Mouse (Mus musculus): ENCODE data around the gene Anks3. TPM values are rescaled to one million over a fixed set of nuclear protein-coding genes. Genes with fewer than 3 reads are reported as not detected.
A peak's percentile ranks its signal among the peaks of the same experiment; 100 is the strongest.

The Anks3 gene
- polyA plus RNA-seq (2012; rRNA removed): 12.8 and 16.2 TPM in 2 replicates
- polyA plus RNA-seq (2014; fragmentation: Nextera tagmentation; extraction: Ambion mirVana): 9.9 and 10.2 TPM in 2 replicates

DNA sequence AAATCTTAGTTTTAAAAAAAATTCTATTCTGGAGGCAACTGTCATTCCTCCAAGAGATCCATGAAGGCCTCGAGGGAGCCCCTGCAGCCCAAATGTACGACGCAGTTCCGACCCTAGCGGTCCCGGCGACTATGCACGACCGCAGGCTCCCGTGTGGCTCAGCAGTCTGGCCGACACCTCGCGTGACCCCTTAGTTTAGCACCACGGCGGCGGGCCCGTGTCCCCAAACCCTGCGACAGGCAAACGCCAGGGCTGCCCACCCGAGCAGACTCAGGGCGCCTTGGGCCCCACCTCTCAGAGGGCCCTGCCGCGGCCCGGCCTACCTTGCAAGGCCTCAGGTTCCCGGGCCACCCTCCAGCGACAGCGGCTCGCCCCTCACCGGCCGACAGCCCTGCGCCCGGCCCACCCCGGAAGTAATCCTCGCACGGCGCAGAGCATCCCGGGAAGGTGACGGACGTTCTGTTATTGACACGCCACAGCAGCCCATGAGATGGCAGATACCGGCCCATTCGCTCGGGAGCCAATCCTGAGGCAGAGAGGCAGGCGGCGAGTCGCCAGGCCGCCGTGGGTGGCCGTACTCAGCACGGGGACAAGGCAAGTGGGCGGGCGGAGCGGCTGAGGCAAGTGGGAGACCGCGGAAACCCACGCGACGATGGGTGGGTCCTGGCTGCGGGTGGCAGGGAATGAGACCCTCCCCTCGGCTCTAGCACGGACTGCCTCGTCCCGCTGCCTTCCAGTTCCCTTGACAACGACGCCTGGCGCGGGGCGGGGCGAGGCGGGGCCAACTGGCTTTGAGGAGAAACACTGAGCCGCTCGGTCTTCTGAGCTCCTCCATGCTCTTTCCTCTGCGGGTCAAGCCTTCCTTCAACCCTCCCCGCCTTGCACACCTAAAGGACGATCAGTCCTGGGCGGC lies at the start of gene Anks3:
Gene Anks3 (minus strand): TSS at position 409 of the 913 bp plus-strand sequence.
- WGBS (ENCODE audit: insufficient replicate concordance): under 1% methylated on average over 76 of the region's 76 CpGs
- Histone ChIP-seq H3K9ac (replicated peaks) (peak within 1 kb of the TSS; percentile 71), H3K36me3 (replicated peaks; ENCODE audit: control insufficient read depth, insufficient read depth, low read depth) (no peaks in the 10 kb centered on the region), H3K4me2 (ENCODE audit: low read depth) (peak within 1 kb of the TSS; percentile 85), H3K4me3 (ENCODE audit: insufficient read depth in 1 of 2, low read depth in 2 of 2, low read length in 2 of 2) (peak within 1 kb of the TSS; percentile 72 to 81), H3K9me3 (ENCODE audit: control insufficient read depth, low read length) (no peaks in the 10 kb centered on the region), H3K27me3 (ENCODE audit: control insufficient read depth, insufficient read depth, low read length) (no peaks in the 10 kb centered on the region), H3K27ac (peak within 1 kb of the TSS; percentile 51), H3K4me1 (replicated peaks; ENCODE audit: control insufficient read depth in 2 of 2, insufficient read depth in 2 of 2, low read length in 1 of 2) (peaks cover 0 to 11% of the 10 kb centered on the region in 2 experiments)
- DNase-seq (ENCODE audit: low read depth in 3 of 3, low spot score in 3 of 3) (peak; percentile 85 to 87 (median 87)), ATAC-seq (ENCODE audit: insufficient read depth) (peak; percentile 98)
- TF ChIP-seq EP300 (IDR thresholded peaks at IDR 0.05; ENCODE audit: low read depth) (no peak), CTCF (IDR thresholded peaks at IDR 0.05; ENCODE audit: low read depth) (no peak)

DNA sequence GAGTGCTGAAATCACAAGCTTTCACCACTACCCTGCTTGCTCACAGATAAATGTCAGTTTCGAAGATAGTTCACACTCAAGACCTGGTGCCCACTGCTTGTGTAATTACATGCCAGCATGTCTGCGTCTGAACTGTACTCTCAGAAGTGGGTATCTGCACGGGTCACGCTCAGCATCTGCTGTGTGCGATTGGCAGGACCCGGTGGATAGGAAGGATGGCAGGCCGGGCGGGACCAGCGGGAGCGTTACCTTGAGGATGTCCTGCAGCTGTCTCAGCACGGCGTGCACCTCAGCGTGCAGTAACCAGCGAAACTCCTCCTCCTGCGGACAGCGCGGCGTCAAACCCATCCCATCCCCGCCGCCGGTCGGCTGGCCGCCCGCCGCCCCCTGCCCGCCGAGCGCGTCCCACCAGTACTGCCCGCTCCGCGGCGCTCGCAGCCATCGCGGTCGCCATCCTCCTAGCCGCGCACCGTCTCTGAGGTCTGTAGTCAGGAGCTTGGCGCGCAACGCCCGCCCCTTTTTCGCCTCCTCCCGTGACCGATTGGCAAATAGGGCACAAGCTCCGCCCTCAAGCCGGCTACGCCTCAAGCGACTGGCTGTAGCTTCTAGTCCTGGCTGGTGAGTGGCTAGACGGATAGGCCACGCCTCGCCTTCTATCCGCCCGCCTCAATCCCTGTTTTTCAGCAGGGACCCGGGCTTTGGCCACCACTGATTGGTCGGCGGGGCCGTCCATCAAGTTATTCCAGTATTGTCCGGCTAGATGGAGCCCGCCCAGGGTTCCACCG lies 49.2 kb upstream of the Anks3 start, which contains the start of gene Rogdi:
Gene Rogdi (minus strand): TSS at position 500 of the 785 bp plus-strand sequence.
- Histone ChIP-seq H3K9me3 (ENCODE audit: control insufficient read depth, low read length) (no peaks in the 10 kb centered on the region), H3K9ac (replicated peaks) (peak within 1 kb of the TSS; percentile 4), H3K4me3 (ENCODE audit: insufficient read depth in 1 of 2, low read depth in 2 of 2, low read length in 2 of 2) (peak within 1 kb of the TSS; percentile 60 to 62), H3K36me3 (replicated peaks; ENCODE audit: control insufficient read depth, insufficient read depth, low read depth) (peaks cover 35% of the 10 kb centered on the region), H3K4me2 (ENCODE audit: low read depth) (peak within 1 kb of the TSS; percentile 62), H3K27ac (no peak within 1 kb of the TSS), H3K27me3 (ENCODE audit: control insufficient read depth, insufficient read depth, low read length) (no peaks in the 10 kb centered on the region), H3K4me1 (replicated peaks; ENCODE audit: control insufficient read depth in 2 of 2, insufficient read depth in 2 of 2, low read length in 1 of 2) (peaks cover 7 to 22% of the 10 kb centered on the region in 2 experiments; a peak in 3 of 4 replicates)
- DNase-seq (ENCODE audit: low read depth in 3 of 3, low spot score in 3 of 3) (peak; percentile 97), ATAC-seq (ENCODE audit: insufficient read depth) (peak; percentile 91)
- TF ChIP-seq CTCF (IDR thresholded peaks at IDR 0.05; ENCODE audit: low read depth) (peak; percentile 29; the same call in 1 of the 2 replicates), EP300 (IDR thresholded peaks at IDR 0.05; ENCODE audit: low read depth) (no peak)
- under 1% methylated on average over 63 of the region's 63 CpGs for WGBS (ENCODE audit: insufficient replicate concordance)

DNA sequence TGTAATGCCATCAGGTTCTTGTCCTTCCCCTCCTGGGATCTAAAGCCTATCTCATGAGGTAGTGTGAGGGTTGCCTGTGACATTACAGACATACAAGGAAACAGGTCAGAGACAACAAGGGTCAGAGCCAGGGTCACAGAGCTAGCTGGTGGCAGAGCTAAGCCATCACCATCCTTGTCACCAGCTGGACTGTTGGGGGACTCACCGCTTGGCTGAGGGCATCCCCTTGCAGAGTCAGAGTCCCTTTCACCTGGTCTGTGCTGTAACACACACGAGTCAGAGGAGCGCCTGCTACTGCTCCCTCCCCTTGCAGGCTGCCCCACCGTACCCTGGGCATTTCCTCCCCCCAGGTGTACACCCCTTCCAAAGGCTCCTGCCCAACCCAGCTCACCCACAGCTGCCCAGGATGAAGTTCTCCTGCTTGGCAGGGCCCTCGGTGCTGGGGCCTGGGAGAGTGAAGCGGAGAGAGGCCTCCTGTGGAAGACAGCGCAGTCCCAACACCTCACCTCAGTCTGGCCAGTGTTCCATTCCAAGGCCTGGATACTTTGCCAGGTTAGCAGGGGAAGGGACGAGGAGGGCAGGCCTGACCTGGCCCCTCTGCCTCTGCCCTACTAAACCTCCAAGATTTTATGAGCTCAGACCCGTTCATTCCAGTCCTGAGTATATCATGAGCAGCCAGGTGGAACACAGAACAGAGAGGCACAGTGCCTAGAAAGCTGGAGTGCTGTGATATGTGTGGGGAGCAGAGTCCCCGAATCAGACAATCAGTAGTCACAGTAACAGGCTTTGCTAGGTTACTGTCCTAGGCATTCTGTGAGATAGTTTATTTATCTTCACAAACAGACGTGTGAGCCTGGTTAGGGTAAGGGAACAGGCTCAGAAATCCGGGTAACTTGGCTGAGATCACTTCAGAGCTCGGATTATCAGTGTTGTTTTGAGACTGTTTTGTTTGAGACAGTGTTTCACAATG lies 48.3 kb upstream of the Anks3 start:
- H3K4me1 ChIP-seq (replicated peaks; ENCODE audit: control insufficient read depth in 2 of 2, insufficient read depth in 2 of 2, low read length in 1 of 2): peaks cover 7 to 22% of the 10 kb centered on the region in 2 experiments; a peak in 3 of 4 replicates
- H3K27me3 ChIP-seq (ENCODE audit: control insufficient read depth, insufficient read depth, low read length): no peaks in the 10 kb centered on the region
- no peak overlapping the region for H3K27ac ChIP-seq
- H3K9ac ChIP-seq (replicated peaks): peak overlapping the region; percentile 4
- DNase-seq (ENCODE audit: low read depth in 3 of 3, low spot score in 3 of 3) (peak; percentile 70 to 80 (median 75)), ATAC-seq (ENCODE audit: insufficient read depth) (peak; percentile 60)
- peaks cover 26% of the 10 kb centered on the region for H3K36me3 ChIP-seq (replicated peaks; ENCODE audit: control insufficient read depth, insufficient read depth, low read depth)
- H3K4me2 ChIP-seq (ENCODE audit: low read depth): peak overlapping the region; percentile 62
- no peak for TF ChIP-seq CTCF (IDR thresholded peaks at IDR 0.05; ENCODE audit: low read depth)
- peak; percentile 85 for TF ChIP-seq EP300 (IDR thresholded peaks at IDR 0.05; ENCODE audit: low read depth)
- H3K4me3 ChIP-seq (ENCODE audit: insufficient read depth in 1 of 2, low read depth in 2 of 2, low read length in 2 of 2): peak overlapping the region; percentile 60 to 62
- H3K9me3 ChIP-seq (ENCODE audit: control insufficient read depth, low read length): no peaks in the 10 kb centered on the region
- 39% methylated on average over 13 of the region's 13 CpGs for WGBS (ENCODE audit: insufficient replicate concordance)

DNA sequence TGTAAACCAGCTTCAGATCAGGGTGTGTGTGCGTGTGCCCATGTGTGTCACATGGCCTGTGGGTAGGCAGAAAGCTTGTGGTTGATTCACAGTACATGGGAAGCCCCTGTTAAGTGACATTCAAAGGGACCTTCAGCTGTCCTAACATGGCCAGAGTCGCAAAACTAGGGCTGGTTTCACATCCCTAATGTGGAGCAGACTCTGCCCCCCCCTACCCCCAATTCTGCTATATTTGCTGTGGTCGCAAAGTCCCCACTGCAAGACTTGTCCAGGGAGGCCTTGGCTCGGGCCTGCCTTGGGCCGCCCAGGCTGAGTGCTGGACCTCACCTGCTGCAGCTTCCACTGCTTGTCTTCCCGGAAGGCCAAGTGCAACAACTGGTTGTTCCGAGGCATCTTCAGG lies 47.3 kb upstream of the Anks3 start:
- Histone ChIP-seq H3K36me3 (replicated peaks; ENCODE audit: control insufficient read depth, insufficient read depth, low read depth) (peaks cover 18% of the 10 kb centered on the region), H3K4me2 (ENCODE audit: low read depth) (no peak overlapping the region), H3K9me3 (ENCODE audit: control insufficient read depth, low read length) (no peaks in the 10 kb centered on the region), H3K27ac (no peak overlapping the region), H3K9ac (replicated peaks) (no peak overlapping the region), H3K4me3 (ENCODE audit: insufficient read depth in 1 of 2, low read depth in 2 of 2, low read length in 2 of 2) (no peak overlapping the region), H3K27me3 (ENCODE audit: control insufficient read depth, insufficient read depth, low read length) (no peaks in the 10 kb centered on the region), H3K4me1 (replicated peaks; ENCODE audit: control insufficient read depth in 2 of 2, insufficient read depth in 2 of 2, low read length in 1 of 2) (peaks cover 7 to 22% of the 10 kb centered on the region in 2 experiments; a peak in 3 of 4 replicates)
- no peak for TF ChIP-seq EP300 (IDR thresholded peaks at IDR 0.05; ENCODE audit: low read depth)
- TF ChIP-seq CTCF (IDR thresholded peaks at IDR 0.05; ENCODE audit: low read depth): no peak
- WGBS (ENCODE audit: insufficient replicate concordance): 45% methylated on average over 7 of the region's 7 CpGs
- no peak for ATAC-seq (ENCODE audit: insufficient read depth)
- DNase-seq (ENCODE audit: low read depth in 3 of 3, low spot score in 3 of 3): no peak
